Mouse (Mus musculus) C2C12 (cell line): ENCODE measurements around the gene Cnnm2. TPM values are rescaled to one million over a fixed set of nuclear protein-coding genes. Genes with fewer than 3 reads are reported as not detected.

Source experiments
- H3K27me3 ChIP-seq: one replicate; pipeline ENCODE4 v1.6.1; 2011; ENCODE audit not compliant: control insufficient read depth, insufficient read depth, insufficient read length
- H3K36me3 ChIP-seq: one replicate; pipeline ENCODE4 v1.6.1; 2011; ENCODE audit not compliant: control insufficient read depth, insufficient read depth
- H3K4me3 ChIP-seq: one replicate; pipeline ENCODE4 v1.5.1; 2011; ENCODE audit warnings: mild to moderate bottlenecking, control low read depth; ENCODE audit not compliant: poor library complexity, insufficient read depth, severe bottlenecking
- H3K79me2 ChIP-seq: one replicate; pipeline ENCODE4 v1.6.1; 2011; ENCODE audit not compliant: control insufficient read depth, insufficient read depth
- H3K79me3 ChIP-seq: one replicate; pipeline ENCODE4 v1.6.1; 2011; ENCODE audit warnings: low read depth, control low read depth
- H3ac ChIP-seq: one replicate; pipeline ENCODE3; 2011; ENCODE audit warnings: low read depth; ENCODE audit not compliant: control insufficient read depth, insufficient read length
- CEBPB ChIP-seq: IDR thresholded peaks from one replicate; pipeline ENCODE4 v1.6.1; 2011; ENCODE audit warnings: low read depth, mild to moderate bottlenecking, control low read depth, moderate library complexity
- CTCF ChIP-seq: IDR thresholded peaks from one replicate; pipeline ENCODE4 v1.5.1; 2011; ENCODE audit not compliant: control insufficient read depth, insufficient read depth, insufficient read length
- FOSL1 ChIP-seq: IDR thresholded peaks from one replicate; pipeline ENCODE4 v1.8.0; 2011; ENCODE audit warnings: mild to moderate bottlenecking, low read length; ENCODE audit not compliant: poor library complexity, insufficient read depth, severe bottlenecking
- MAX ChIP-seq: IDR thresholded peaks from one replicate; pipeline ENCODE4 v1.6.1; 2011; ENCODE audit warnings: mild to moderate bottlenecking, control low read depth
- MYOD1 ChIP-seq: IDR thresholded peaks from one replicate; pipeline ENCODE4 v1.6.1; 2011; ENCODE audit warnings: low read depth; ENCODE audit not compliant: control insufficient read depth, insufficient read length
- MYOG ChIP-seq: IDR thresholded peaks from one replicate; pipeline ENCODE4 v1.6.1; 2011; ENCODE audit not compliant: control insufficient read depth, insufficient read length; ENCODE audit errors: extremely low read depth
- USF1 ChIP-seq: IDR thresholded peaks from one replicate; pipeline ENCODE4 v1.6.1; 2011; ENCODE audit warnings: low read depth, mild to moderate bottlenecking, control low read depth, moderate library complexity
- polyA plus RNA-seq: library from polyadenylated mRNA; unstranded; fragments of >200 nt; fragmentation: generic; extraction: Trizol; gene quantifications from one replicate; pipeline ENCODE4 v1.2.1, GENCODE M21; 2012; ENCODE audit warnings: missing spikeins

Gene Cnnm2
- polyA plus RNA-seq, 1 experiment, result 4.1 TPM

GRCm38 (mm10) chr19:46908977-46909376 lies 147.6 kb downstream of the Cnnm2 start:
- TF ChIP-seq CEBPB (no peak), FOSL1 (no peak), MYOD1 (no peak), USF1 (no peak), MAX (no peak), MYOG (no peak), CTCF (no peak)
- H3ac ChIP-seq, result no peak overlapping the region
- H3K79me2 ChIP-seq, result peaks cover 24% of the 10 kb centered on the region
- H3K4me3 ChIP-seq, result no peak overlapping the region
- H3K27me3 ChIP-seq, result no peaks in the 10 kb centered on the region
- peaks cover 4% of the 10 kb centered on the region for H3K79me3 ChIP-seq
- peaks cover 3% of the 10 kb centered on the region for H3K36me3 ChIP-seq

- H3K79me3 ChIP-seq, result peaks cover 4% of the 10 kb centered on the region
- TF ChIP-seq MYOG, result no peak
- TF ChIP-seq MYOD1, result no peak
- TF ChIP-seq CEBPB, result no peak
- no peak for TF ChIP-seq USF1
- no peak for TF ChIP-seq FOSL1
- TF ChIP-seq CTCF, result no peak
- TF ChIP-seq MAX, result no peak
- no peaks in the 10 kb centered on the region for H3K27me3 ChIP-seq
- H3K36me3 ChIP-seq, result no peaks in the 10 kb centered on the region
- H3ac ChIP-seq, result no peak overlapping the region
- H3K4me3 ChIP-seq, result no peak overlapping the region
- H3K79me2 ChIP-seq, result peaks cover 36% of the 10 kb centered on the region
Measured at GRCm38 (mm10) chr19:46911492-46911891, 150.1 kb downstream of the Cnnm2 start.

- peaks cover 4% of the 10 kb centered on the region for H3K79me3 ChIP-seq
- no peaks in the 10 kb centered on the region for H3K36me3 ChIP-seq
- peaks cover 29% of the 10 kb centered on the region for H3K79me2 ChIP-seq
- no peaks in the 10 kb centered on the region for H3K27me3 ChIP-seq
- TF ChIP-seq FOSL1, result no peak
- no peak for TF ChIP-seq MAX
- TF ChIP-seq MYOG, result no peak
- TF ChIP-seq CTCF, result no peak
- no peak for TF ChIP-seq CEBPB
- no peak for TF ChIP-seq USF1
- no peak for TF ChIP-seq MYOD1
- no peak overlapping the region for H3K4me3 ChIP-seq
- H3ac ChIP-seq, result no peak overlapping the region
Measured at GRCm38 (mm10) chr19:46913626-46914025, 152.2 kb downstream of the Cnnm2 start.

- H3K79me3 ChIP-seq, result peaks cover 4% of the 10 kb centered on the region
- H3K79me2 ChIP-seq, result peaks cover 19% of the 10 kb centered on the region
- TF ChIP-seq MYOG (no peak), USF1 (no peak), MAX (no peak), CTCF (no peak), CEBPB (no peak), MYOD1 (no peak), FOSL1 (no peak)
- no peak overlapping the region for H3K4me3 ChIP-seq
- no peaks in the 10 kb centered on the region for H3K27me3 ChIP-seq
- no peaks in the 10 kb centered on the region for H3K36me3 ChIP-seq
- H3ac ChIP-seq, result no peak overlapping the region
Measured at GRCm38 (mm10) chr19:46915406-46916080, 154.1 kb downstream of the Cnnm2 start.

GRCm38 (mm10) chr19:46920571-46920970 lies 159.2 kb downstream of the Cnnm2 start:
- no peak overlapping the region for H3ac ChIP-seq

More at GRCm38 (mm10) chr19:46920571-46920970, 159.2 kb downstream of the Cnnm2 start:
- H3K79me3 ChIP-seq, result no peaks in the 10 kb centered on the region
- no peaks in the 10 kb centered on the region for H3K27me3 ChIP-seq
- H3K4me3 ChIP-seq, result no peak overlapping the region
- no peak for TF ChIP-seq MYOD1
- TF ChIP-seq USF1, result no peak
- TF ChIP-seq MAX, result no peak
- TF ChIP-seq CTCF, result no peak
- no peak for TF ChIP-seq MYOG
- no peak for TF ChIP-seq CEBPB
- TF ChIP-seq FOSL1, result no peak
- H3K36me3 ChIP-seq, result no peaks in the 10 kb centered on the region
- H3K79me2 ChIP-seq, result peaks cover 11% of the 10 kb centered on the region
